Mouse (Mus musculus): Measurements from ENCODE around the gene Peg3. TPM values are rescaled to one million over a fixed set of nuclear protein-coding genes. Genes with fewer than 3 reads are reported as not detected.

The Peg3 gene
- polyA plus RNA-seq, 1 experiment from 2014 or later = 26.0 TPM

DNA sequence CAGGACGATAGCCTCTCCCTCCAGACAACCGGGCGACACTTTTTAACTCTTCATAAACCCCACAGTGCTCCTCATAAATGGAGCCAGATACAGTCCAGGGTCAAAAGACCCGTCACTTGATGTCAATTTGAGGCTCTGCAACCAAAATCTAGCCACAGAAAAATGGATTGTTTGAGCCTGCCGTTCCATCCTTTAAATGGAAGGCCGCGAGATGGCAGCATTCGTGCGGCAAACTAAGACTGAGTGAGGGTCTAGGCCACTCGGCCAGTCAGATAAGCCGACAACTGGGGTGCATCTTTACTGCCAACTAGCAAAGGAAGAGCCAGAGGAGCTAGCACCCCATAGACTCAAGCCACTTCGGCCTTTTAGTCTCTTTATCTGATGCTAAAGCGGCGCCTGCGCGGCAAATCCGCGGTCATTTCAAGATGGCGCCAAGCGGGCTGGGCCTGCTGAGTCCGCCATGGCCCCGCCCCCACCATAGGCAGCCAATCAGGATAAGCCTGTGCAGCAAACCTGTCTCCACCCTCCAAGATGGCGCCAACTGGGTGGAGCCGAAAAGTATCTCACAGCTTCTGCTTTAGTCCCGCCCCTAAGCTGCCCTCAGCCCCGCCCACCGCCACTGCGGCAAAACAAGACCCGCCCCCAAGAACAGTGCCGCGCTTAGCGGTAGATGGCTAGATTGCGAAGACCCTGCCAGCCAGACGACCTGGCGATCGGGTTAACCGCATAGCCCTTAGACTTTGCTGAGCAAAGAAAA lies 992 bp downstream of the Peg3 start:
- Histone ChIP-seq H3K9me3 (ENCODE audit: control insufficient read depth, low read length) (0 out of 2 replicates have a peak, but pooled peaks cover 4% of the 10 kb centered on the region), H3K36me3 (ENCODE audit: control insufficient read depth, insufficient read depth, low read length) (no peaks in the 10 kb centered on the region), H3K4me2 (replicated peaks; ENCODE audit: low read depth) (peak overlapping the region; percentile 54), H3K9ac (ENCODE audit: low read length) (peak overlapping the region; percentile 59), H3K4me3 (ENCODE audit: low read depth, low read length) (peak overlapping the region; percentile 59), H3K27me3 (ENCODE audit: control insufficient read depth, insufficient read depth, low read length) (no peaks in the 10 kb centered on the region), H3K4me1 (replicated peaks; ENCODE audit: control insufficient read depth, insufficient read depth) (no peaks in the 10 kb centered on the region), H3K27ac (replicated peaks) (peak overlapping the region; percentile 93)
- peak; percentile 96 for DNase-seq (ENCODE audit: low spot score)
- peak; percentile 63 for TF ChIP-seq CTCF (IDR thresholded peaks at IDR 0.05; ENCODE audit: low read depth)
- no peak for TF ChIP-seq EP300 (optimal IDR thresholded peaks at IDR 0.05)
- WGBS = 51% methylated on average over 37 of the region's 37 CpGs
- ATAC-seq (ENCODE audit: low FRiP score, low TSS enrichment) = peak; percentile 58

DNA sequence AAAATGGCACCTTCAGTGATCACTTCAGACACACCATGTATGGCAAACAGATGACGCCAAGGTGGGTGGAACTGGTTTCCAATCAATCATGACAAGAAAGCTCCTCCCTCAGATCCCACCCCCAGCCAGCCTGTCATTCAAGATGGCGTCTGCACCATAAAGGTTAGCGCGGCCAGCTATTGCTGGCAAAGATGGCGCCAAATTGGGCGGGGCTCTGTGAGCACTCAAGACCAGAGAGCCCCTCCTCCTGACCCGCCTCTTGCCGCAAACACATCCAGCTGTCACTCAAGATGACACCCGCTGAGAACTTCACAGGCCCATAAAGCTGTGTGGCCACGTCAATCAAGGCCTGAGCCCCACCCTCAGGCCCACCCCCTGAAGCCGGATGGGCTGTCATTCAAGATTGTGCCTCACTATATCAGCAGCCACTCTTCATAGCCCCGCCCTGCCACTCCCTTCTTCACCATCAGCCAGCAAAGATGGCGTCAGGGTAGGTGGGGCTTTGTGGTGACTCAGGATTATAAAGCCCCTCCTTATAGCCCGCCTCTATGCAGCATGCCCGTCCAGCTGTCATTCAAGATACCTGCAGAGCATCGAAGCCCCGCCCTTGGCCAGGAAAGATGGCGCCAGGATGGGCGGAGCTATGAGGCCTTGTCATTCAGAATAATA lies 1.8 kb downstream of the Peg3 start:
- TF ChIP-seq CTCF (IDR thresholded peaks at IDR 0.05; ENCODE audit: low read depth) (no peak), EP300 (optimal IDR thresholded peaks at IDR 0.05) (no peak)
- peak; percentile 86 for ATAC-seq (ENCODE audit: low FRiP score, low TSS enrichment)
- Histone ChIP-seq H3K27ac (replicated peaks) (peak overlapping the region; percentile 93), H3K9me3 (ENCODE audit: control insufficient read depth, low read length) (0 out of 2 replicates have a peak, but pooled peaks cover 4% of the 10 kb centered on the region), H3K27me3 (ENCODE audit: control insufficient read depth, insufficient read depth, low read length) (no peaks in the 10 kb centered on the region), H3K9ac (ENCODE audit: low read length) (no peak overlapping the region), H3K4me1 (replicated peaks; ENCODE audit: control insufficient read depth, insufficient read depth) (no peaks in the 10 kb centered on the region), H3K4me2 (replicated peaks; ENCODE audit: low read depth) (peak overlapping the region; percentile 54), H3K4me3 (ENCODE audit: low read depth, low read length) (peak overlapping the region; percentile 59), H3K36me3 (ENCODE audit: control insufficient read depth, insufficient read depth, low read length) (no peaks in the 10 kb centered on the region)
- peak; percentile 93 for DNase-seq (ENCODE audit: low spot score)
- 43% methylated on average over 19 of the region's 19 CpGs for WGBS

- DNase-seq (ENCODE audit: low spot score) = peak; percentile 87
- Histone ChIP-seq H3K27me3 (ENCODE audit: control insufficient read depth, insufficient read depth, low read length) (no peaks in the 10 kb centered on the region), H3K4me3 (ENCODE audit: low read depth, low read length) (peak overlapping the region; percentile 59), H3K27ac (replicated peaks) (peak overlapping the region; percentile 85), H3K9me3 (ENCODE audit: control insufficient read depth, low read length) (0 out of 2 replicates have a peak, but pooled peaks cover 4% of the 10 kb centered on the region), H3K4me1 (replicated peaks; ENCODE audit: control insufficient read depth, insufficient read depth) (no peaks in the 10 kb centered on the region), H3K4me2 (replicated peaks; ENCODE audit: low read depth) (peak overlapping the region; percentile 48), H3K9ac (ENCODE audit: low read length) (no peak overlapping the region), H3K36me3 (ENCODE audit: control insufficient read depth, insufficient read depth, low read length) (no peaks in the 10 kb centered on the region)
- ATAC-seq (ENCODE audit: low FRiP score, low TSS enrichment) = peak; percentile 71
- WGBS = 50% methylated on average over 19 of the region's 19 CpGs
- peak; percentile 62 for TF ChIP-seq CTCF (IDR thresholded peaks at IDR 0.05; ENCODE audit: low read depth)
- TF ChIP-seq EP300 (optimal IDR thresholded peaks at IDR 0.05) = no peak
Observed at GRCm38 (mm10) chr7:6727351-6728121, 2.7 kb downstream of the Peg3 start.

- ATAC-seq (ENCODE audit: low FRiP score, low TSS enrichment) (no peak), DNase-seq (ENCODE audit: low spot score) (peak; percentile 5)
- TF ChIP-seq EP300 (optimal IDR thresholded peaks at IDR 0.05) = no peak
- WGBS = 89% methylated on average over 15 of the region's 15 CpGs
- Histone ChIP-seq H3K4me1 (replicated peaks; ENCODE audit: control insufficient read depth, insufficient read depth) (no peaks in the 10 kb centered on the region), H3K36me3 (ENCODE audit: control insufficient read depth, insufficient read depth, low read length) (0 out of 2 replicates have a peak, but pooled peaks cover 7% of the 10 kb centered on the region), H3K27ac (replicated peaks) (no peak overlapping the region), H3K4me3 (ENCODE audit: low read depth, low read length) (no peak overlapping the region), H3K27me3 (ENCODE audit: control insufficient read depth, insufficient read depth, low read length) (no peaks in the 10 kb centered on the region), H3K9ac (ENCODE audit: low read length) (no peak overlapping the region), H3K9me3 (ENCODE audit: control insufficient read depth, low read length) (no peaks in the 10 kb centered on the region), H3K4me2 (replicated peaks; ENCODE audit: low read depth) (no peak overlapping the region)
Observed at GRCm38 (mm10) chr7:6709396-6709795, 20.8 kb downstream of the Peg3 start.

GRCm38 (mm10) chr7:6708451-6709180 lies 21.6 kb downstream of the Peg3 start:
- ATAC-seq (ENCODE audit: low FRiP score, low TSS enrichment) = no peak
- H3K36me3 ChIP-seq (ENCODE audit: control insufficient read depth, insufficient read depth, low read length) = 0 out of 2 replicates have a peak, but pooled peaks cover 7% of the 10 kb centered on the region
- no peaks in the 10 kb centered on the region for H3K9me3 ChIP-seq (ENCODE audit: control insufficient read depth, low read length)
- H3K27ac ChIP-seq (replicated peaks) = no peak overlapping the region
- no peaks in the 10 kb centered on the region for H3K27me3 ChIP-seq (ENCODE audit: control insufficient read depth, insufficient read depth, low read length)
- H3K4me2 ChIP-seq (replicated peaks; ENCODE audit: low read depth) = no peak overlapping the region
- peak; percentile 3 for DNase-seq (ENCODE audit: low spot score)
- no peak overlapping the region for H3K9ac ChIP-seq (ENCODE audit: low read length)
- 81% methylated on average over 17 of the region's 17 CpGs for WGBS
- no peaks in the 10 kb centered on the region for H3K4me1 ChIP-seq (replicated peaks; ENCODE audit: control insufficient read depth, insufficient read depth)
- TF ChIP-seq CTCF (IDR thresholded peaks at IDR 0.05; ENCODE audit: low read depth) (no peak), EP300 (optimal IDR thresholded peaks at IDR 0.05) (no peak)
- H3K4me3 ChIP-seq (ENCODE audit: low read depth, low read length) = no peak overlapping the region
